Mouse (Mus musculus): Measurements from ENCODE around the gene Ccdc124. TPM values are rescaled to one million over a fixed set of nuclear protein-coding genes. Genes with fewer than 3 reads are reported as not detected.

Gene Ccdc124
- total RNA-seq, 1 experiment = 82.3 TPM

DNA sequence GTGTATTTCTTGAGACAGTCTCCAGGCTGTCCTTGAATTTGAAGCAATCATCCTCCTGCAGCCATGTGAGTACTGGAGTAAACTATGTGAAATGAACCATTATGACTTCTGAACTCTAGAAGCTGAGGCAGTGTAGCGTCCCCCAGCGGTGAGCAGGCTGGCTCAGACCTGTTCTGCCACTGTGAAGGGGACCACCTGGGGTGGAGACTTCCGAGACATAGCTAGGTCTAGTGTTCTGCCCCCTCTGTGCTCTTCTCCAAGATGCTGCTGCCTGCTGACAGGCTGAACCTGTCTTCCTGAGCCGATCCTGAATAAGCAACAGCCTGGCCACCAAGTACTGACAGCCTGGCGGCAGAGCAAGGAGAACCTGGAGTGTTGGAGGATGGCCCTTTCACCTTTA is 28.6 kb downstream of the Ccdc124 start:
- H3K36me3 ChIP-seq (ENCODE audit: control insufficient read depth, insufficient read depth, low read length, poor library complexity, severe bottlenecking) = no peaks in the 10 kb centered on the region
- H3K4me3 ChIP-seq (ENCODE audit: insufficient read depth in 1 of 2, low read depth in 1 of 2, low read length in 2 of 2, poor library complexity in 1 of 2, severe bottlenecking in 1 of 2) = no peak overlapping the region
- TF ChIP-seq HCFC1 (IDR thresholded peaks at IDR 0.05; ENCODE audit: borderline replicate concordance, insufficient read depth, low read length) (no peak), MAFK (IDR thresholded peaks at IDR 0.05; ENCODE audit: insufficient read depth, low read depth, low read length) (no peak), ZC3H11A (IDR thresholded peaks at IDR 0.05; ENCODE audit: borderline replicate concordance, low read depth, low read length) (no peak), CHD2 (IDR thresholded peaks at IDR 0.05; ENCODE audit: low read depth, low read length) (no peak), ZNF384 (IDR thresholded peaks at IDR 0.05; ENCODE audit: low read depth, low read length) (no peak)
- H3K9me3 ChIP-seq (ENCODE audit: control insufficient read depth, insufficient read depth, low read depth, low read length) = no peaks in the 10 kb centered on the region
- peaks cover 2 to 33% of the 10 kb centered on the region in 2 experiments for H3K4me1 ChIP-seq (ENCODE audit: control insufficient read depth in 2 of 2, insufficient read depth in 2 of 2, low read length in 2 of 2, poor library complexity in 1 of 2)
- in situ Hi-C loops (cut with MboI; ENCODE audit: low sequenced_read_pairs in 2 of 2, unreplicated experiment in 2 of 2) = no loop called here
- H3K27ac ChIP-seq (ENCODE audit: insufficient read depth, low read depth, low read length, poor library complexity, severe bottlenecking) = no peak overlapping the region
- H3K9ac ChIP-seq (ENCODE audit: insufficient read depth, low read depth, low read length, poor library complexity, severe bottlenecking) = no peak overlapping the region
- no peak for DNase-seq (ENCODE audit: low read depth, low spot score)

DNA sequence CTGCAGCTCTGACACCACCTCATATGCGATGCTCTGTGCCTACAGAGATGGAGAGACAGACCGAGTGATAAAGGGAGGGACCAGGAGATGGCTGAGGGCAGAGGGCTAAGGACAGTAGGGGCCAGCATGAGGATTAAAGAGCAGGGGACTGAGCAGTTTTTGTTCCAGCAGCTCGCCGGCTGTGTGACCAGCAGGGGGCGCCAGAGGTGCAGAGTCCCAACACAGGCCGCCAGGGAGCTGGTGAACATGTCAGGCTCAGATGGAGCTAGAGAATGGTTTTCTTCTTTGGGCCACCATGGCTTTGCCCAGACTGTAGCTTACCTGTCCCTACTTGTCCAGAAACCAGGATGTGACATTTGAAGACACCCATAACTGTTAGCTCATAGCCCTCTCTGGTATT is 29.2 kb downstream of the Ccdc124 start:
- Histone ChIP-seq H3K4me1 (ENCODE audit: control insufficient read depth in 2 of 2, insufficient read depth in 2 of 2, low read length in 2 of 2, poor library complexity in 1 of 2) (peaks cover 4 to 31% of the 10 kb centered on the region in 2 experiments), H3K36me3 (ENCODE audit: control insufficient read depth, insufficient read depth, low read length, poor library complexity, severe bottlenecking) (no peaks in the 10 kb centered on the region), H3K27ac (ENCODE audit: insufficient read depth, low read depth, low read length, poor library complexity, severe bottlenecking) (no peak overlapping the region), H3K4me3 (ENCODE audit: insufficient read depth in 1 of 2, low read depth in 1 of 2, low read length in 2 of 2, poor library complexity in 1 of 2, severe bottlenecking in 1 of 2) (no peak overlapping the region), H3K9me3 (ENCODE audit: control insufficient read depth, insufficient read depth, low read depth, low read length) (no peaks in the 10 kb centered on the region), H3K9ac (ENCODE audit: insufficient read depth, low read depth, low read length, poor library complexity, severe bottlenecking) (no peak overlapping the region)
- no peak for DNase-seq (ENCODE audit: low read depth, low spot score)
- TF ChIP-seq ZC3H11A (IDR thresholded peaks at IDR 0.05; ENCODE audit: borderline replicate concordance, low read depth, low read length) (peak; percentile 74; the same call in 1 of the 2 replicates), CHD2 (IDR thresholded peaks at IDR 0.05; ENCODE audit: low read depth, low read length) (no peak), HCFC1 (IDR thresholded peaks at IDR 0.05; ENCODE audit: borderline replicate concordance, insufficient read depth, low read length) (no peak), ZNF384 (IDR thresholded peaks at IDR 0.05; ENCODE audit: low read depth, low read length) (no peak), MAFK (IDR thresholded peaks at IDR 0.05; ENCODE audit: insufficient read depth, low read depth, low read length) (no peak)
- in situ Hi-C loops (cut with MboI; ENCODE audit: low sequenced_read_pairs in 2 of 2, unreplicated experiment in 2 of 2) = no loop called here

DNA sequence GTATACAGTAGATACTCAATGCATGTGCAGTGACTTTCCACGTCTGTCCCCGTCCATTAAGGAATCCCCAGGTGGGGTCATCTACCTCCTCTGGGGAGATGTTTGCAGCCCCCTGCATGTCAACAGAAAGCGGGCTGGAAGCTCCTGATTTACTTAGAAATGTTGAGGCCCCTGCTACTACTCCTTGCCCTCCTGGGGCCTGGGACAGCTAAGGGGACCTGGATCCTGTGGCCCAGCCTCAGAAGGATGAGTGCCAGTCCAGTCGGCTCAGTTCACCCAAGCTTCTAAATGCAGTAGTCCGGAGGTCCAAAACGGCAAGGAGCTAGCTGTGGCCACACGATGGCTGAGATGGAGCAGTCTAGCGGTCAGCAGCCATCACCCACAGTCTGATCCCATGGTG is 29.8 kb downstream of the Ccdc124 start:
- no peaks in the 10 kb centered on the region for H3K9me3 ChIP-seq (ENCODE audit: control insufficient read depth, insufficient read depth, low read depth, low read length)
- peaks cover 4 to 27% of the 10 kb centered on the region in 2 experiments; a peak in 3 of 4 replicates for H3K4me1 ChIP-seq (ENCODE audit: control insufficient read depth in 2 of 2, insufficient read depth in 2 of 2, low read length in 2 of 2, poor library complexity in 1 of 2)
- no peak overlapping the region for H3K27ac ChIP-seq (ENCODE audit: insufficient read depth, low read depth, low read length, poor library complexity, severe bottlenecking)
- TF ChIP-seq CHD2 (IDR thresholded peaks at IDR 0.05; ENCODE audit: low read depth, low read length) = no peak
- no peak for TF ChIP-seq ZC3H11A (IDR thresholded peaks at IDR 0.05; ENCODE audit: borderline replicate concordance, low read depth, low read length)
- no peak for TF ChIP-seq HCFC1 (IDR thresholded peaks at IDR 0.05; ENCODE audit: borderline replicate concordance, insufficient read depth, low read length)
- no peak for TF ChIP-seq ZNF384 (IDR thresholded peaks at IDR 0.05; ENCODE audit: low read depth, low read length)
- TF ChIP-seq MAFK (IDR thresholded peaks at IDR 0.05; ENCODE audit: insufficient read depth, low read depth, low read length) = no peak
- DNase-seq (ENCODE audit: low read depth, low spot score) = no peak
- no peak overlapping the region for H3K4me3 ChIP-seq (ENCODE audit: insufficient read depth in 1 of 2, low read depth in 1 of 2, low read length in 2 of 2, poor library complexity in 1 of 2, severe bottlenecking in 1 of 2)
- H3K36me3 ChIP-seq (ENCODE audit: control insufficient read depth, insufficient read depth, low read length, poor library complexity, severe bottlenecking) = no peaks in the 10 kb centered on the region
- in situ Hi-C loops (cut with MboI; ENCODE audit: low sequenced_read_pairs in 2 of 2, unreplicated experiment in 2 of 2) = no loop called here
- H3K9ac ChIP-seq (ENCODE audit: insufficient read depth, low read depth, low read length, poor library complexity, severe bottlenecking) = no peak overlapping the region

GRCm38 (mm10) chr8:70843214-70843773 is 30.4 kb downstream of the Ccdc124 start:
- DNase-seq (ENCODE audit: low read depth, low spot score) = no peak
- no peak overlapping the region for H3K4me3 ChIP-seq (ENCODE audit: insufficient read depth in 1 of 2, low read depth in 1 of 2, low read length in 2 of 2, poor library complexity in 1 of 2, severe bottlenecking in 1 of 2)
- no peaks in the 10 kb centered on the region for H3K9me3 ChIP-seq (ENCODE audit: control insufficient read depth, insufficient read depth, low read depth, low read length)
- no peaks in the 10 kb centered on the region for H3K36me3 ChIP-seq (ENCODE audit: control insufficient read depth, insufficient read depth, low read length, poor library complexity, severe bottlenecking)
- no peak overlapping the region for H3K27ac ChIP-seq (ENCODE audit: insufficient read depth, low read depth, low read length, poor library complexity, severe bottlenecking)
- H3K4me1 ChIP-seq (ENCODE audit: control insufficient read depth in 2 of 2, insufficient read depth in 2 of 2, low read length in 2 of 2, poor library complexity in 1 of 2) = peaks cover 4 to 21% of the 10 kb centered on the region in 2 experiments; a peak in 3 of 4 replicates
- TF ChIP-seq ZNF384 (IDR thresholded peaks at IDR 0.05; ENCODE audit: low read depth, low read length) (no peak), ZC3H11A (IDR thresholded peaks at IDR 0.05; ENCODE audit: borderline replicate concordance, low read depth, low read length) (no peak), MAFK (IDR thresholded peaks at IDR 0.05; ENCODE audit: insufficient read depth, low read depth, low read length) (no peak), CHD2 (IDR thresholded peaks at IDR 0.05; ENCODE audit: low read depth, low read length) (no peak), HCFC1 (IDR thresholded peaks at IDR 0.05; ENCODE audit: borderline replicate concordance, insufficient read depth, low read length) (no peak)
- H3K9ac ChIP-seq (ENCODE audit: insufficient read depth, low read depth, low read length, poor library complexity, severe bottlenecking) = no peak overlapping the region
- in situ Hi-C loops (cut with MboI; ENCODE audit: low sequenced_read_pairs in 2 of 2, unreplicated experiment in 2 of 2) = no loop called here
